Mouse (Mus musculus): ENCODE data around the gene Spata25.

DNA sequence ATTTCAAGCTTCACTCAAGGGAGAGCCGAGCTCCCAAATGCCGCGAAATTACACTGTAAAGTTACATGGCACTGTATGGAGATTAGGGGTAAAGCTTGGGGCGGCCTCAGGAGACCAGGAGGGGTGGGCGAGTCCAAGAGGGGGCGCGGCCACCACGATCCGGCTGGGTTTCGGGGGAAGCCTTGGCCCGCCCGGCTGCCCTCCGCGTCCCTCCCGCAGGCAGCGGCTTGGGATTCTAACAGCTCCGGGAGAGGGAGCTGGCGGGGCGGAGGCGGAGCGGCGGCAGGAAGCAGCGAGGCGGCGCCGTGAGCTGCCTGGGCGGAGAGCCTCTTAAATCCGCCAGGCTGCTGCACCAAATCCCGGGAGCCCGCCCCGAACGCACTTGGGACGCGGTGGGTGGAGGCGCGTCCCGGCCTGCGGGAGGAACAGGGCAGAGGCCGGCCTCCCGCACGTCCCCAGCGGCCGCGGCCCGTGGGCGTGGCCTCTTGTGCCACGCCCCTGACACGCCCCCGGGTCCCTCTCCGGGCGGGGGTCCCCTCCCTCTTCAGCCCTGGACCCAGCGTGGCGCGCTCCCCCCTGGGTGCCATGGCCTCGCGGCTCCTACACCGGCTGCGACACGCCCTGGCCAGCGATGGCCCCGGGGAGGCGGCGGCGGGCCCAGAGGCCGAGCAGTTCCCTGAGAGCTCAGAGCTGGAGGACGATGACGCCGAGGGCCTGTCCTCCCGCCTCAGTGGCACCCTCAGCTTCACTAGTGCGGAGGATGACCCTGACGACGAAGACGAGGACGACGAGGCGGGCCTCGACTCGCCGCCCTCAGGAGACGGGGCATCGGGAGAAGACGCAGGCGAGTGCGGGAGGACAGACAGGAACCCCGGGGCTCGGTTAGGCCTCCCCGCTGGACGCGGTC lies 42.6 kb downstream of the Spata25 start, which contains the start of gene Snx21:
- TF ChIP-seq CHD2 (IDR thresholded peaks at IDR 0.05; ENCODE audit: low read depth, low read length) (no peak), HCFC1 (IDR thresholded peaks at IDR 0.05; ENCODE audit: borderline replicate concordance, insufficient read depth, low read length) (no peak), ZC3H11A (IDR thresholded peaks at IDR 0.05; ENCODE audit: borderline replicate concordance, low read depth, low read length) (no peak)

Data from ES-E14 (cell line).